Mouse (Mus musculus) embryonic facial prominence, embryonic 12.5 days (tissue): ENCODE measurements around the gene Pycr1. TPM values are rescaled to one million over a fixed set of nuclear protein-coding genes. Genes with fewer than 3 reads are reported as not detected.

Source experiments
- ATAC-seq: fragments of 200-750 bp; cut with Nextera tagmentation; 2 replicates; pipeline ENCODE4 v1.8.0; 2017; ENCODE audit not compliant: insufficient number of reproducible peaks, insufficient read depth, low FRiP score, low TSS enrichment
- H3K27ac ChIP-seq: fragments of 300-500 bp; sonication (generic); 2 replicates; pipeline ENCODE4 v1.5.1; 2016; ENCODE audit warnings: mild to moderate bottlenecking
- H3K27me3 ChIP-seq: fragments of 300-500 bp; sonication (generic); 2 replicates; pipeline ENCODE4 v1.6.1; 2016; ENCODE audit warnings: mild to moderate bottlenecking, moderate library complexity
- H3K36me3 ChIP-seq: fragments of 300-500 bp; sonication (generic); 2 replicates; pipeline ENCODE4 v1.6.1; 2016; ENCODE audit warnings: mild to moderate bottlenecking
- H3K4me1 ChIP-seq: fragments of 300-500 bp; sonication (generic); 2 replicates; pipeline ENCODE4 v1.6.1; 2016
- H3K4me2 ChIP-seq: fragments of 300-500 bp; sonication (generic); replicated peaks from 2 replicates; pipeline ENCODE4 v1.6.1; 2016; ENCODE audit warnings: mild to moderate bottlenecking, moderate library complexity
- H3K4me3 ChIP-seq: fragments of 300-500 bp; sonication (generic); 2 replicates; pipeline ENCODE4 v1.5.1; 2016; ENCODE audit warnings: mild to moderate bottlenecking
- H3K9ac ChIP-seq: fragments of 300-500 bp; sonication (generic); 2 replicates; pipeline ENCODE4 v1.6.1; 2016; ENCODE audit warnings: mild to moderate bottlenecking, moderate library complexity
- H3K9me3 ChIP-seq: fragments of 300-500 bp; sonication (generic); 2 replicates; pipeline ENCODE4 v1.6.1; 2016; ENCODE audit warnings: mild to moderate bottlenecking, moderate library complexity
- WGBS: fragments of 180-500 bp; shearing (Covaris S2); methylation state at CpG from one replicate; pipeline ENCODE4 v1.1.7; 2016; 5-methylcytosine and 5-hydroxymethylcytosine counted together
- polyA plus RNA-seq: library from polyadenylated mRNA; unstranded; fragments of >200 nt; fragmentation: Nextera tagmentation; extraction: Ambion mirVana; gene quantifications from 2 replicates; pipeline ENCODE4 v1.2.1, GENCODE M21; 2016

Pycr1 gene
- polyA plus RNA-seq, 1 experiment from 2014 or later, result 25.3 TPM

GRCm38 (mm10) chr11:120631726-120632448 is 11.7 kb downstream of the Pycr1 start:
- Histone ChIP-seq H3K4me3 (peak overlapping the region; percentile 94), H3K9ac (peak overlapping the region; percentile 89), H3K27ac (peak overlapping the region; percentile 90), H3K9me3 (no peaks in the 10 kb centered on the region), H3K36me3 (peaks cover 19% of the 10 kb centered on the region), H3K4me1 (peaks cover 29% of the 10 kb centered on the region), H3K4me2 (peak overlapping the region; percentile 84), H3K27me3 (no peaks in the 10 kb centered on the region)
- 65% methylated on average over 4 of the region's 4 CpGs for WGBS
- ATAC-seq, result no peak

- H3K27ac ChIP-seq, result no peak overlapping the region; the same call in 1 of the 2 replicates
Measured at GRCm38 (mm10) chr11:120630881-120631725, 12.5 kb downstream of the Pycr1 start.

GRCm38 (mm10) chr11:120630401-120630871 is 13.1 kb downstream of the Pycr1 start:
- H3K36me3 ChIP-seq, result peaks cover 24% of the 10 kb centered on the region
- 47% methylated on average over 5 of the region's 5 CpGs for WGBS
- H3K9me3 ChIP-seq, result no peaks in the 10 kb centered on the region
- H3K27ac ChIP-seq, result peak overlapping the region; percentile 51; the same call in 1 of the 2 replicates
- H3K27me3 ChIP-seq, result no peaks in the 10 kb centered on the region
- peak overlapping the region; percentile 12; the same call in 1 of the 2 replicates for H3K4me2 ChIP-seq
- H3K4me3 ChIP-seq, result 0 out of 2 replicates have a peak overlapping the region, but pooled peaks have one; percentile 4
- H3K9ac ChIP-seq, result peak overlapping the region; percentile 32; the same call in 1 of the 2 replicates
- no peak for ATAC-seq
- H3K4me1 ChIP-seq, result peaks cover 31% of the 10 kb centered on the region

More at GRCm38 (mm10) chr11:120630881-120631725, 12.5 kb downstream of the Pycr1 start:
- peak overlapping the region; percentile 13; the same call in 1 of the 2 replicates for H3K9ac ChIP-seq
- 43% methylated on average over 7 of the region's 7 CpGs for WGBS
- no peaks in the 10 kb centered on the region for H3K27me3 ChIP-seq
- H3K36me3 ChIP-seq, result peaks cover 24% of the 10 kb centered on the region
- H3K4me2 ChIP-seq, result peak overlapping the region; percentile 84
- ATAC-seq, result no peak
- H3K4me3 ChIP-seq, result no peak overlapping the region
- H3K4me1 ChIP-seq, result peaks cover 29% of the 10 kb centered on the region
- no peaks in the 10 kb centered on the region for H3K9me3 ChIP-seq

GRCm38 (mm10) chr11:120629911-120630310 is 13.7 kb downstream of the Pycr1 start:
- whole genome bisulfite sequencing, result 33% methylated on average over 7 of the region's 7 CpGs

GRCm38 (mm10) chr11:120629341-120629730 is 14.2 kb downstream of the Pycr1 start:
- Histone ChIP-seq H3K4me1 (peaks cover 35% of the 10 kb centered on the region), H3K27ac (no peak overlapping the region), H3K36me3 (peaks cover 24% of the 10 kb centered on the region), H3K4me3 (no peak overlapping the region), H3K9ac (no peak overlapping the region), H3K9me3 (no peaks in the 10 kb centered on the region), H3K4me2 (no peak overlapping the region), H3K27me3 (no peaks in the 10 kb centered on the region)
- WGBS, result 81% methylated on average over 23 of the region's 23 CpGs
- no peak for ATAC-seq

More at GRCm38 (mm10) chr11:120629911-120630310, 13.7 kb downstream of the Pycr1 start:
- Histone ChIP-seq H3K9ac (peak overlapping the region; percentile 32; the same call in 1 of the 2 replicates), H3K27ac (0 out of 2 replicates have a peak overlapping the region, but pooled peaks have one; percentile 51), H3K27me3 (no peaks in the 10 kb centered on the region), H3K4me1 (peaks cover 35% of the 10 kb centered on the region), H3K9me3 (no peaks in the 10 kb centered on the region), H3K4me2 (0 out of 2 replicates have a peak overlapping the region, but pooled peaks have one; percentile 12), H3K36me3 (peaks cover 24% of the 10 kb centered on the region), H3K4me3 (0 out of 2 replicates have a peak overlapping the region, but pooled peaks have one; percentile 4)
- no peak for ATAC-seq

- no peak overlapping the region for H3K4me2 ChIP-seq
- WGBS, result 95% methylated on average over 23 of the region's 23 CpGs
- no peak for ATAC-seq
- H3K27ac ChIP-seq, result no peak overlapping the region
- H3K9ac ChIP-seq, result no peak overlapping the region
- H3K4me3 ChIP-seq, result no peak overlapping the region
- H3K4me1 ChIP-seq, result peaks cover 40% of the 10 kb centered on the region
- H3K27me3 ChIP-seq, result no peaks in the 10 kb centered on the region
- H3K36me3 ChIP-seq, result peaks cover 24% of the 10 kb centered on the region
- no peaks in the 10 kb centered on the region for H3K9me3 ChIP-seq
Measured at GRCm38 (mm10) chr11:120628601-120629340, 14.8 kb downstream of the Pycr1 start.

GRCm38 (mm10) chr11:120627468-120628300 is 15.9 kb downstream of the Pycr1 start:
- peaks cover 32% of the 10 kb centered on the region for H3K36me3 ChIP-seq
- peaks cover 42% of the 10 kb centered on the region for H3K4me1 ChIP-seq
- H3K9me3 ChIP-seq, result no peaks in the 10 kb centered on the region
- no peak for ATAC-seq
- no peak overlapping the region for H3K9ac ChIP-seq
- 82% methylated on average over 22 of the region's 22 CpGs for WGBS
- no peak overlapping the region for H3K27ac ChIP-seq
- no peak overlapping the region for H3K4me3 ChIP-seq
- H3K27me3 ChIP-seq, result no peaks in the 10 kb centered on the region
- no peak overlapping the region for H3K4me2 ChIP-seq

GRCm38 (mm10) chr11:120626785-120627467 is 16.6 kb downstream of the Pycr1 start:
- 90% methylated on average over 11 of the region's 11 CpGs for WGBS
- ATAC-seq, result no peak
- H3K4me1 ChIP-seq, result peaks cover 36% of the 10 kb centered on the region
- H3K4me2 ChIP-seq, result no peak overlapping the region
- no peaks in the 10 kb centered on the region for H3K27me3 ChIP-seq
- no peaks in the 10 kb centered on the region for H3K9me3 ChIP-seq
- no peak overlapping the region for H3K9ac ChIP-seq
- H3K4me3 ChIP-seq, result no peak overlapping the region
- H3K36me3 ChIP-seq, result peaks cover 40% of the 10 kb centered on the region
- H3K27ac ChIP-seq, result no peak overlapping the region

- peak within 1 kb of the TSS; percentile 63 for H3K27ac ChIP-seq
- H3K4me3 ChIP-seq, result peak within 1 kb of the TSS; percentile 91
- peak within 1 kb of the TSS; percentile 99 for H3K4me2 ChIP-seq
- H3K9ac ChIP-seq, result peak within 1 kb of the TSS; percentile 76
- 31% methylated on average over 5 of the region's 5 CpGs for WGBS
- ATAC-seq, result no peak
- peaks cover 53% of the 10 kb centered on the region for H3K36me3 ChIP-seq
- H3K4me1 ChIP-seq, result peaks cover 20% of the 10 kb centered on the region
- H3K27me3 ChIP-seq, result no peaks in the 10 kb centered on the region
- no peaks in the 10 kb centered on the region for H3K9me3 ChIP-seq
Measured at GRCm38 (mm10) chr11:120625152-120625775, 18.3 kb downstream of the Pycr1 start, which contains the start of gene Sirt7. Gene Sirt7, minus strand, starts transcription at chr11:120625240.
